ENCODE assay signal across 23 mouse cellular contexts in the genomic region with DNA sequence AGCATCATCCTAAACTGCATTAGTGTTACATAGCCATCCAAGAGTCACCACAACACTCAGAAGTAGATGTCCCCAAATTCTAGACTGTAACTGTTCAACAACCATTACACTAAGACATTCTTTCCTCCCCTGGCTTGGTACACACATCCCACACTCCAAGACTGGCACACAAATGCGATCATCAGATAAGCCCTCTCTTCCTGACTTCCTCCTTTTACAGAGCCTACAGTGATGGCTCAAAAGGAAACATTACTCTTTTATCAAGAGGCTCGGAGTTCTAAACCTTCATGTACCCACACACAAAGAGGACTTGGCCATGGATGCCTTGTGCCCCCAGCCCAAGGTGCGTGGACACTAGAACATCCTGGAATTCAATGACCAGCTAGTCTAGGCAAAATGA.
"Had no signal": no experiment of that assay in that cellular context is flagged by ENCODE, and none has a peak within 500 bp of the region (broad histone marks: within the 10 kb centered on the region; RNA-seq: fewer than 3 reads in every experiment).

No protein-coding gene starts in this region.

- ATAC-seq: liver, postnatal 0 days; lung, postnatal 0 days; midbrain, embryonic 13.5 days; midbrain, embryonic 16.5 days had no signal

- H3K4me2 ChIP-seq: liver, embryonic 15.5 days; lung, embryonic 15.5 days; midbrain, embryonic 13.5 days; neural tube, embryonic 13.5 days; neural tube, embryonic 15.5 days; stomach, embryonic 15.5 days had no signal

- H3K27me3 ChIP-seq: liver, embryonic 15.5 days; lung, embryonic 15.5 days; midbrain, embryonic 13.5 days; neural tube, embryonic 13.5 days; neural tube, embryonic 15.5 days; stomach, embryonic 15.5 days had no signal

- H3K36me3 ChIP-seq: liver, embryonic 15.5 days; lung, embryonic 15.5 days had no signal

- DNase-seq: liver, postnatal 0 days; lung, adult 2 months; lung, postnatal 14 days; lung, postnatal 36 days; retina, postnatal 1 day; right cerebral cortex, adult 18-20 months; right cerebral cortex, postnatal 25 days; right cerebral cortex, postnatal 4 days; thymus, adult 2 months; thymus, postnatal 25 days; thymus, postnatal 4 days had no signal

- H3K27ac ChIP-seq: liver, embryonic 15.5 days; lung, embryonic 15.5 days; macrophage; midbrain, embryonic 10.5 days; midbrain, embryonic 13.5 days; neural tube, embryonic 13.5 days; neural tube, embryonic 15.5 days; stomach, embryonic 15.5 days; stomach, postnatal 0 days had no signal

- H3K9ac ChIP-seq: liver, embryonic 15.5 days; liver, postnatal 0 days; lung, embryonic 15.5 days; midbrain, embryonic 13.5 days; neural tube, embryonic 13.5 days; neural tube, embryonic 15.5 days; stomach, embryonic 15.5 days had no signal

- H3K9me3 ChIP-seq: liver, embryonic 15.5 days; lung, embryonic 15.5 days; midbrain, embryonic 10.5 days; midbrain, embryonic 13.5 days; neural tube, embryonic 13.5 days; neural tube, embryonic 15.5 days; stomach, embryonic 15.5 days had no signal

- H3K4me3 ChIP-seq: liver, embryonic 15.5 days; lung, embryonic 15.5 days; midbrain, embryonic 10.5 days; midbrain, embryonic 13.5 days; myocyte; neural tube, embryonic 13.5 days; neural tube, embryonic 15.5 days; stomach, embryonic 15.5 days had no signal

- H3K4me1 ChIP-seq: liver, embryonic 15.5 days; midbrain, embryonic 10.5 days; midbrain, embryonic 13.5 days; stomach, embryonic 15.5 days had no signal
